Mouse (Mus musculus): ENCODE results near the gene Fnip1. TPM values are rescaled to one million over a fixed set of nuclear protein-coding genes. Genes with fewer than 3 reads are reported as not detected.
A peak's percentile ranks its signal among the peaks of the same experiment; 100 is the strongest.
"Not testable (repeated sequence)": the region's sequence is repeated elsewhere in the genome, so short reads cannot be mapped to it uniquely, and the experiment has no call there.

Fnip1 gene
- polyA plus RNA-seq, 1 experiment from 2014 or later = 11.3 TPM

- Histone ChIP-seq H3K4me1 (peaks cover 9% of the 10 kb centered on the region; the same call in 1 of the 2 replicates), H3K9me3 (no peaks in the 10 kb centered on the region), H3K4me3 (no peak overlapping the region), H3K36me3 (no peaks in the 10 kb centered on the region), H3K27ac (peak overlapping the region; percentile 44; the same call in 1 of the 2 replicates), H3K9ac (no peak overlapping the region), H3K4me2 (no peak overlapping the region), H3K27me3 (no peaks in the 10 kb centered on the region)
- 23% methylated on average over 2 of the region's 2 CpGs for WGBS
- 0 out of 2 replicates have a peak, but pooled peaks have one; percentile 24 for ATAC-seq (ENCODE audit: insufficient number of reproducible peaks, low FRiP score, low TSS enrichment, low read depth)
Observed at GRCm38 (mm10) chr11:54427138-54427537, 10.9 kb upstream of the Fnip1 start.

GRCm38 (mm10) chr11:54427695-54428352 is 10.2 kb upstream of the Fnip1 start:
- H3K9me3 ChIP-seq = no peaks in the 10 kb centered on the region
- H3K27ac ChIP-seq = peak overlapping the region; percentile 44; the same call in 1 of the 2 replicates
- H3K4me2 ChIP-seq = no peak overlapping the region
- H3K4me3 ChIP-seq = no peak overlapping the region
- H3K36me3 ChIP-seq = no peaks in the 10 kb centered on the region
- H3K4me1 ChIP-seq = peaks cover 9% of the 10 kb centered on the region; the same call in 1 of the 2 replicates
- ATAC-seq (ENCODE audit: insufficient number of reproducible peaks, low FRiP score, low TSS enrichment, low read depth) = no peak
- H3K9ac ChIP-seq = no peak overlapping the region
- 56% methylated on average over 12 of the region's 12 CpGs for WGBS
- H3K27me3 ChIP-seq = no peaks in the 10 kb centered on the region

- Histone ChIP-seq H3K27me3 (no peaks in the 10 kb centered on the region), H3K27ac (no peak overlapping the region), H3K4me2 (no peak overlapping the region), H3K36me3 (no peaks in the 10 kb centered on the region), H3K9me3 (no peaks in the 10 kb centered on the region), H3K4me1 (peaks cover 9% of the 10 kb centered on the region; the same call in 1 of the 2 replicates), H3K9ac (no peak overlapping the region), H3K4me3 (no peak overlapping the region)
- no peak for ATAC-seq (ENCODE audit: insufficient number of reproducible peaks, low FRiP score, low TSS enrichment, low read depth)
- WGBS = 25% methylated on average over 2 of the region's 2 CpGs
Observed at GRCm38 (mm10) chr11:54429224-54429623, 8.8 kb upstream of the Fnip1 start.

- H3K9me3 ChIP-seq = no peaks in the 10 kb centered on the region
- WGBS = 83% methylated on average over 1 of the region's 1 CpGs
- no peaks in the 10 kb centered on the region for H3K36me3 ChIP-seq
- no peak overlapping the region for H3K27ac ChIP-seq
- H3K4me1 ChIP-seq = peaks cover 3% of the 10 kb centered on the region; the same call in 1 of the 2 replicates
- H3K4me3 ChIP-seq = no peak overlapping the region
- no peak for ATAC-seq (ENCODE audit: insufficient number of reproducible peaks, low FRiP score, low TSS enrichment, low read depth)
- H3K27me3 ChIP-seq = no peaks in the 10 kb centered on the region
- no peak overlapping the region for H3K9ac ChIP-seq
- no peak overlapping the region for H3K4me2 ChIP-seq
Observed at GRCm38 (mm10) chr11:54435797-54436196, 2.2 kb upstream of the Fnip1 start.

- H3K27me3 ChIP-seq = no peaks in the 10 kb centered on the region
- H3K36me3 ChIP-seq = no peaks in the 10 kb centered on the region
- peak overlapping the region; percentile 42; the same call in 1 of the 2 replicates for H3K9ac ChIP-seq
- peaks cover 3% of the 10 kb centered on the region; the same call in 1 of the 2 replicates for H3K4me1 ChIP-seq
- H3K4me3 ChIP-seq = peak overlapping the region; percentile 92
- peak overlapping the region; percentile 80 for H3K27ac ChIP-seq
- no peaks in the 10 kb centered on the region for H3K9me3 ChIP-seq
- no peak for ATAC-seq (ENCODE audit: insufficient number of reproducible peaks, low FRiP score, low TSS enrichment, low read depth)
- peak overlapping the region; percentile 36 for H3K4me2 ChIP-seq
- 57% methylated on average over 8 of the region's 8 CpGs for WGBS
Observed at GRCm38 (mm10) chr11:54437310-54437822, 633 bp upstream of the Fnip1 start.

GRCm38 (mm10) chr11:54438366-54438781 is 375 bp downstream of the Fnip1 start:
- WGBS = under 1% methylated on average over 47 of the region's 47 CpGs
- ATAC-seq (ENCODE audit: insufficient number of reproducible peaks, low FRiP score, low TSS enrichment, low read depth) = peak; percentile 63
- peaks cover 3% of the 10 kb centered on the region; the same call in 1 of the 2 replicates for H3K4me1 ChIP-seq

GRCm38 (mm10) chr11:54438991-54439690 is 1.1 kb downstream of the Fnip1 start:
- WGBS = 34% methylated on average over 11 of the region's 11 CpGs
- Histone ChIP-seq H3K4me1 (peaks cover 3% of the 10 kb centered on the region; the same call in 1 of the 2 replicates), H3K9me3 (no peaks in the 10 kb centered on the region), H3K4me3 (peak overlapping the region; percentile 92), H3K27ac (no peak overlapping the region), H3K4me2 (peak overlapping the region; percentile 52), H3K36me3 (no peaks in the 10 kb centered on the region), H3K9ac (peak overlapping the region; percentile 11; the same call in 1 of the 2 replicates), H3K27me3 (no peaks in the 10 kb centered on the region)
- no peak for ATAC-seq (ENCODE audit: insufficient number of reproducible peaks, low FRiP score, low TSS enrichment, low read depth)

More at GRCm38 (mm10) chr11:54438366-54438781, 375 bp downstream of the Fnip1 start:
- Histone ChIP-seq H3K27me3 (no peaks in the 10 kb centered on the region), H3K27ac (peak overlapping the region; percentile 86), H3K36me3 (no peaks in the 10 kb centered on the region), H3K4me3 (peak overlapping the region; percentile 92), H3K9ac (peak overlapping the region; percentile 93), H3K4me2 (peak overlapping the region; percentile 52), H3K9me3 (no peaks in the 10 kb centered on the region)

GRCm38 (mm10) chr11:54439691-54440029 is 1.7 kb downstream of the Fnip1 start:
- H3K27ac ChIP-seq = no peak overlapping the region
- no peak overlapping the region for H3K9ac ChIP-seq
- H3K4me1 ChIP-seq = peaks cover 3% of the 10 kb centered on the region; the same call in 1 of the 2 replicates
- peak overlapping the region; percentile 92 for H3K4me3 ChIP-seq
- H3K27me3 ChIP-seq = no peaks in the 10 kb centered on the region
- peak overlapping the region; percentile 52 for H3K4me2 ChIP-seq
- no peaks in the 10 kb centered on the region for H3K36me3 ChIP-seq
- WGBS = 36% methylated on average over 3 of the region's 3 CpGs
- no peaks in the 10 kb centered on the region for H3K9me3 ChIP-seq
- ATAC-seq (ENCODE audit: insufficient number of reproducible peaks, low FRiP score, low TSS enrichment, low read depth) = no peak

GRCm38 (mm10) chr11:54450757-54451156 is 12.8 kb downstream of the Fnip1 start:
- not testable (repeated sequence) for ATAC-seq (ENCODE audit: insufficient number of reproducible peaks, low FRiP score, low TSS enrichment, low read depth)

GRCm38 (mm10) chr11:54454516-54454915 is 16.5 kb downstream of the Fnip1 start:
- Histone ChIP-seq H3K4me1 (no peaks in the 10 kb centered on the region), H3K9me3 (no peaks in the 10 kb centered on the region), H3K9ac (no peak overlapping the region), H3K4me3 (no peak overlapping the region), H3K27me3 (no peaks in the 10 kb centered on the region), H3K36me3 (no peaks in the 10 kb centered on the region), H3K4me2 (no peak overlapping the region), H3K27ac (no peak overlapping the region)
- ATAC-seq (ENCODE audit: insufficient number of reproducible peaks, low FRiP score, low TSS enrichment, low read depth) = no peak
- 81% methylated on average over 1 of the region's 1 CpGs for WGBS

More at GRCm38 (mm10) chr11:54450757-54451156, 12.8 kb downstream of the Fnip1 start:
- H3K4me1 ChIP-seq, H3K9ac ChIP-seq, H3K4me3 ChIP-seq, H3K27me3 ChIP-seq, H3K9me3 ChIP-seq, H3K27ac ChIP-seq, H3K4me2 ChIP-seq, H3K36me3 ChIP-seq: not testable (repeated sequence)
- WGBS = 76% methylated on average over 3 of the region's 3 CpGs

- Histone ChIP-seq H3K27me3 (no peaks in the 10 kb centered on the region), H3K4me1 (no peaks in the 10 kb centered on the region), H3K27ac (no peak overlapping the region), H3K4me3 (no peak overlapping the region), H3K9ac (no peak overlapping the region), H3K4me2 (no peak overlapping the region), H3K36me3 (no peaks in the 10 kb centered on the region), H3K9me3 (no peaks in the 10 kb centered on the region)
- WGBS = 74% methylated on average over 2 of the region's 2 CpGs
- ATAC-seq (ENCODE audit: insufficient number of reproducible peaks, low FRiP score, low TSS enrichment, low read depth) = no peak
Observed at GRCm38 (mm10) chr11:54456875-54457274, 18.9 kb downstream of the Fnip1 start.

GRCm38 (mm10) chr11:54458168-54458567 is 20.2 kb downstream of the Fnip1 start:
- 90% methylated on average over 1 of the region's 1 CpGs for WGBS
- no peaks in the 10 kb centered on the region for H3K27me3 ChIP-seq

More at GRCm38 (mm10) chr11:54458168-54458567, 20.2 kb downstream of the Fnip1 start:
- no peak overlapping the region for H3K27ac ChIP-seq
- H3K4me3 ChIP-seq = no peak overlapping the region
- no peak overlapping the region for H3K9ac ChIP-seq
- ATAC-seq (ENCODE audit: insufficient number of reproducible peaks, low FRiP score, low TSS enrichment, low read depth) = no peak
- peaks cover 3% of the 10 kb centered on the region; the same call in 1 of the 2 replicates for H3K36me3 ChIP-seq
- H3K9me3 ChIP-seq = no peaks in the 10 kb centered on the region
- no peaks in the 10 kb centered on the region for H3K4me1 ChIP-seq
- H3K4me2 ChIP-seq = no peak overlapping the region
